Mouse (Mus musculus) induced T-regulatory cell, adult 2 months (primary cell): ENCODE results near the gene Ccdc153.

ENCODE experiments used
- DNase-seq: peaks from one replicate; pipeline ENCODE4 v3.0.0-alpha.2; 2012; ENCODE audit warnings: low read depth

The Ccdc153 gene

DNA sequence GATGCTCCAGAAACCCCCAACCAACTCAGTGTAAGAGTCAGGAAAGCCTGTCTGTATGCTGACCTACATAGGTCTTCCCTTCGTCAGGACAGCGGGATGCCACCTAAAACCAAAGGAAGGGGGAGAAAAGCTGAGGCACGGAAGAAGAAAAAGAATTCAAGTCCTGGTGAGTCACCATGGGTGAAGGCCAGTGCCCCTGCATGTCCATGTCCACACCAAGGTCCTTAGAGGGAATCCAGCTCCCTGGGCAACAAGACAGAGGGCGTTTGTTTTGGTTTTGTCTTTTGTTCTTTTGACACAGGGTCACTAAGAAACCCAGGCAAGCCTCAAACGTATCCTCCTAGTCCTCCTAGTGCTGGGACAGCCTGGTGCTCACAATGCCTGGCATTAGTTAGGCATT is 435 bp downstream of the Ccdc153 start:
- no peak for DNase-seq

DNA sequence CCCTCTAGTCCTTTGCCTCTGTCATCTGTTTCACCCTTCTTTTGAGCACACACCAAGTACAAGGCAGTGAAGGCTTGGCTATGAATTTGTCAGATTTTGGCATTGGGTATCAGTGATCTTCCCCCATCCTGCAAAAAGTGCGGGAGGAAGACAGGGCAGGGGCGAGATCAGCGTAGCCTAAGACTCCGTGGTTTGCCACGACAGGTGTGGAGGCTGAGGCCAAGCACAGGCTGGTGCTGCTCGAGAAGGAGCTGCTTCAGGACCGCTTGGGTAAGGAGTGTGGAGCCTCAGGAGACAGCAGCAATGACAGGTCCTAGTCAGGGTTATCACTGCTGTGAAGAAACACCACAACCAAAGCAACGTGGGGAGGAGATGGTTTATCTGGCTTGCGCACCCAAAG is 942 bp downstream of the Ccdc153 start:
- no peak for DNase-seq

DNA sequence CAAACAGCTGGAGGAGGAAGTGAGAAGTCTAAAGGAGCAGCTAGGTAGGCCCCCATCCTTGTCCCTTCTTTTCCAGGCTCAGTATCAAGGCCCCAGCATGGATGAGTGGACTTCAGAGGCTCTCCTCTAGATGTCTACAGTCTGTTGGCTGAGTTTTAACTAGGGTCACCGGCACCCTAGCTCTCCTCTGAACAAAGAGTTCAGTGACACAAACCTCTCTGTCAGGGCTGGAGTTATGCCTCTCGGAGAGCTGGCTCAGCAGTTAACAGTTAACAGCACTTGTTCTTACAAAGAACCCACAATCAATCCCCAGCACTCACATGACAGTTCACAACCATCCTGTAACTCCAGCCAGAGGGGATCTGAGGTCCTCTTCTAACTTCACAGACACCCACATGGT is 3.1 kb downstream of the Ccdc153 start:
- no peak for DNase-seq

DNA sequence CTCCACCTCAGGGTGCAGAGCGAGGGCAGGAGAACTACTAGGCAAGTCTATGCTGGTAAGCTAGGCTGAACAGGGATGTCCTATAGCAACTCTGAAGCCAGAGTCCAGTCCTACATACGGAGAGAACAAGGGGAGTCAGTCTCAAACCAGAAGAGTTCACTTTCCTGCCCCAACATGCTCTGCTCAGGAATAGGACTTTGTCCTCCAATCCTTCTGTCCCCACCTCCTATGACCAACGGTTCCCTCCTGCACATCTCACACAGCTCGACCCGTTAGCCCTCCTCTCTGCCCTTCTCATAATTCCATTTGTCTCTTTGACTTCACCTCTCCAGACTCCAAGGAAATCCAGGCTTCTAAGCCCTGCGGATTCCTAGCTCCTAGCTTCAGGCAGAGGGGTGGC is 7.4 kb downstream of the Ccdc153 start:
- DNase-seq: no peak

DNA sequence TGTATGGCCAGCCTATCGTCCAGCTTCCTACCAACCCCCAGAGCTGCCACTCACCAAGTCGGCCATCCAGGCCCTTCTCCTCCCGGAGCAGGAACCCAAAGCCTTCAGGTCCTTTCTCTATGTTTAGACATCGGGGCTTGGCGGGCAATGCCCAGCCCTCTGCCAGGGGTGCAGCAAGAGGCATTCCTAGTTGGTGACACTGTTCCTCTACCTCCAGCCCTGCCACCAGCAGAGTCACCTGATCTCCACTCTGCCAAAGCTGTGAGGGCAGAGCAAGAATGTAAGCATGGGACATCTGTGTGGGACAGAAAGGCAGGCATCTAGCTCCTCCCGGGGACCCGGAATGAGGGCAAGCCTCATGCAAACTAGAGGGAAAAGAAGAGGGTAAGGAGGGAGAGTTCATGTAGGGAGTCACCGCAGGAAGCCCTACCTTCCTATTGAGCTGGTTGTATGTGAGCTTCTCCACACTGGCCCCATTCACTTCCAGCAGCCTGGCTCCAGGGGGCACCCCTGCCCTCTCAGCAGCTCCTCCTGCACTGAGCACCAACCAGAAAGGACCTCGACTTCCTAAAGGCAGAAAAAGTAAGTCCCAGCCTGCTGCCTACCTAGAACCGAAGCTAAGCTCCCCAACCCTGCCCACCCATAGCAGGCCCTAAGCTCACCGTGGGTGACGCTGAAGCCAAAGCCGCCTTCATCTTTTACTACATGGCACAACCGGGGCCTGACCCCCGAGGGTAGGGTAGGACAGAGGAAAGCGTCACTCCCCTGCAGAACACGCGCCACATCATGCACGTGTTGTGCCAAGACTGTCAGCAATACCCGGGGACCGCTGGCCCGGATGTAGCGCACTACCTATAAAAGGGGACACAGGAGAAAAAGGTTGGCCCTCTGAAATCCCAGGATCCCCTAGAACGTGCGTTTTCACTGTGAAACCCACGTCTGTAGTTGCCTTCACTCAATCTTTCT is 9.0 kb downstream of the Ccdc153 start:
- DNase-seq: peak; percentile 45

DNA sequence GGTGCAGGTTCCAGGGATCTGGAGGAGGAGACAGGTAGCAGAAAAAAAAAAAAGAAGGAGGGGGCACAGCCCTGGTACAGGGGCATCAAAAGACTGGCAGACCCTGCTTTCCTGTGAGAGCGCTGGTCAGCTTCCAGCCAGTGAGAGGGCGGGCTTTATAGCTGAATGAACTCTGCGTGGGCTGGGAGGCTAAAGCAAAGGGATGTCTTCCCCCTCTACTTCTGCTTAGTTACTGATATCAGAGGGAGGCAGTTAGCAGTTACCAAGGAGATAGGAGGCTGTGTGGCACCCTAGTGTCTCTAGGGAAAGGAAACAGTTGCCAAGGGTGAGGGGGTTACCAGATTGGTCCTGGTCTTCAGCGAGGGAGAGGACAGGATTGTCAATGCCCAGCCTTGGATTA is 10.0 kb downstream of the Ccdc153 start:
- DNase-seq: no peak

DNA sequence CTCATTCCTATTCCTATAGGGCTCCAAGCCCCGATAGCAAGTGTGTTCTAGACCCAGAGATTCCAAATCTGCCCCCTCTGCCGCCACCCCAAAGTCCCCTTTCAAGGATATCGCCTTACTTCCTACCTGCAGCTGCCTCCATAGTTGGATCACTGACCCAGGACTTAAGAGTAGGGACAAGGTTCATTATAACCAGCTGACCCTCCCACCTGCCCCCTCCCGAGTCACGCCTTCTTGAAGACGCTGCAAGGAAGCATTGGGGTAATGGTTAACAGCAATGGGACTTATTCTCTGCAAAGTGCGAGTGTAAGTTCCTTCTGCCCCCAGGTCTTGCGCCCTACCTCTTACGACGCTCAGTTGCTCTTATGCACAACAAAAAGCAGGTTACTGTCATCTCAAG is 10.8 kb downstream of the Ccdc153 start, which contains the start of gene Pdzd3:
Gene Pdzd3, minus strand, starts transcription at position 158 of the 400 bp plus-strand sequence.
- no peak for DNase-seq

DNA sequence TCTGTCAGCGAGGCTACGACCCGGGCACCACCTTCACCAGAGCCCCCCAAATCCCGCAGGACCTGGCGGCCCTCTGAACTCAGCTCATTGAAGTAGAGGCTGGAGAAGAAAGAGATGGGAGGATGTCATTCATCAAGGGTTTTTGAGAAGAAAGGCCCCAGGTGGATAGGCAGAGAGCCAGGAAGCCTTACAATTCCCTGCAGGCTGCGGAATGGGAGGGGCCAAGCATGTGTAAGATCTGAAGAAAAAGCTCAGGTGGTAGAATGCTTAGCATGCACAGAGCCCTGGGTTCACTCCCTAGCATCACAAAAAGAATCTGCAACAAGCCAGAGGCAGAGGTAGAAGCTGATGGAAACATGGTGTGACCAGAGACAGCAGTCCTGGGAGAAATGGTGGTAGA is 13.0 kb downstream of the Ccdc153 start:
- no peak for DNase-seq

DNA sequence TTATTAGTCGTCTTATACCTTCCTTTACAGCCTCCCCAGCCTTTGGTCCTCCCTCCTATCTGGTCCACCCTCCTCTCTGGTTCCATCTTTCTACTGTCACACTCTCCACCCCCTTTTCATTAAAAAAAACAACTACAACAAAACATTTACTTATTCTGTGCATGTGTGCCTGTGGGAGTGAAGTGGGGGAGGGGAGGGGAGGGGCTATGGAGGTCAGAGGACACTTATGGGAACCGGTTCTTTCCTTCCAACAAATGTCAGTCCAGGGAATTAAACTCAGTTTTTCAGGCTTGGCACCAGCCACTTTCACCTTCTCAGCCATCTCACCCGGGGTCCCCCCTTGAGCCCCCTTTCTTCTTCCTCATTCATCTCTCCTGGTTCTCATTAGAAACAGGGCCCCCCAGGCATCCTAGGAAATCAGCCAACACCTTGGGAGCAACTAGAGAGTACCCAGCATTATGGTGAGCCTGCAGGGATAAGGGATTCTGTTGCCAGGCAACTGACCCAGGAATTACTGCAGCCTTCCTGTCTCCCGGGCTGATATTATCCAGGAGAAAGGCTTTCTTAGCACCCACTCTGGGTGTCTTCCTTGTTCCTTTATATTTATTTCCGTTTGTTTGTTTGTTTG is 14.1 kb downstream of the Ccdc153 start:
- no peak for DNase-seq

DNA sequence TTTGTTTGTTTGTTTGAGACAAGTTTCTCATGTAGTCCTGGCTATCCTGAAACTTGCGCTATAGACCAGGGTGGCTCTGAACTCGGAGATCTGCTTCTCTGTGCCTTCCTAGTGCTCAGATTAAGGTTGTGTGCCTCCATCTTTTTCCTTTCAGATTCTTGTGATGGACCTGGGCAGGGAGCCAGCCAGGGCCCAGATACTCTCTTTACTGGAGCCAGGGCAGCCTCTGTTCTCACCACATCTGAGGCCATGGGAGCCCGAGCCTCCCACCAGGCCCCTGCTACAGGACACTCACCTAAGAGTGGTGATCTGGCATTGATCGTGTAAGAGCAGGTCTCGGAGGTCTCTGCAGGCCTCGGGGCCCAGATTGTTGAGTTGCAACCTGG is 14.7 kb downstream of the Ccdc153 start:
- DNase-seq: no peak

DNA sequence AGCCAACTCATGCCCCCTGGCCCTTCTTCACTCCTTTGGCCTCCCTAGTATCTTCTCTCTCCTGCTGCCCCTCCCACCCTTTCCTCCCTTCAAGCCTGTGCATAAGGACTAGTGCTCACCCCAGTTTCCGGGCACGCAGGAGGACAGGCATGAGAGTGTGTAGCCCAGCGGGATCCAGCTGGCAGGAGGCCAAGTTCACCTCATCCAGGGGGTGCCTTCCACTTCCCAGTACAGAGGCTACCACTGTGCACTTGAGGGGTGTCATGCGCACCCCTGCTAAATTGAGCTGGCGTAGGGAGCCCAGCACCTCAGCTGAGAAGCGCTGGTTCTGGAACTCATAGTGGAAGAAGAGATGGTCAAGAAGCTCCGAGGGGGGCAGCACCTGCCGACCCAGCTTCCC is 15.7 kb downstream of the Ccdc153 start:
- DNase-seq: no peak

DNA sequence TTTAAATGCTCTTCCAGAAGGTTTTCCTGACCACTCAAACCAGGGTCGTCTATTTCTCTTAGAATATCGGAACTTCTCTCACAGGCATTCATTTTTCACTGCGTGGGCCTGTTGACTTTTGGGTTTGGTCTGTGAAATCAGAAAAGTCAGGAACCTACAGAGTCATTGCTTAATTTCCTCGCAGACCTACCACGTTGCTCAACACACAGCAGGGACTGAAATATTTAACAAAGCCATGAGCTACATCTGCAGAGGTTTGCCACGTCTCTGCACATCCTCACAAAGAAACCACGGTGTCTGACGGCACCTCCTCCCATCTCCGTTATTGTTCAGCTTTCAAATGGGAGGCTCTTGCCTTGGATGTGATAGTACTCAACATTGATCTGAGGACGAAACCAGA is 18.5 kb downstream of the Ccdc153 start:
- DNase-seq: no peak

DNA sequence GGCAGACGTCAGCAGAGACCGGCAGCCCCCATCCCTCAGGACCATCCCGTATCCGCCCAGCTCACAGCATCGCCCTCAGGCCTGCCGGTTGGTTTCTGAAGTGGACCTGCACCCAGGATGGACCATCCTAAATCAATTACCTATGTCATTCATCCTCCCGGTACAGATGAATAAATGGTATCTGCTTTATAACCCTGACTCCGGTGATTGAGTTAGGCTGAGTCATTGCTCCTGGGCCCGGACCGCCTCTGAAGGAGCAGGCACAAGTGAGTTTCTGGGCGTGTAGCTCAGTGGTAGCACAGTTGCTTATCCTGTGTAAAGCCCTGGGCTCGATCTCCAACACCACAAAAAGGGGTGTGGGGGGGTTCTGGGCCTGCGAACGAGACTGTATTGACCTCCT is 20.9 kb downstream of the Ccdc153 start:
- no peak for DNase-seq

DNA sequence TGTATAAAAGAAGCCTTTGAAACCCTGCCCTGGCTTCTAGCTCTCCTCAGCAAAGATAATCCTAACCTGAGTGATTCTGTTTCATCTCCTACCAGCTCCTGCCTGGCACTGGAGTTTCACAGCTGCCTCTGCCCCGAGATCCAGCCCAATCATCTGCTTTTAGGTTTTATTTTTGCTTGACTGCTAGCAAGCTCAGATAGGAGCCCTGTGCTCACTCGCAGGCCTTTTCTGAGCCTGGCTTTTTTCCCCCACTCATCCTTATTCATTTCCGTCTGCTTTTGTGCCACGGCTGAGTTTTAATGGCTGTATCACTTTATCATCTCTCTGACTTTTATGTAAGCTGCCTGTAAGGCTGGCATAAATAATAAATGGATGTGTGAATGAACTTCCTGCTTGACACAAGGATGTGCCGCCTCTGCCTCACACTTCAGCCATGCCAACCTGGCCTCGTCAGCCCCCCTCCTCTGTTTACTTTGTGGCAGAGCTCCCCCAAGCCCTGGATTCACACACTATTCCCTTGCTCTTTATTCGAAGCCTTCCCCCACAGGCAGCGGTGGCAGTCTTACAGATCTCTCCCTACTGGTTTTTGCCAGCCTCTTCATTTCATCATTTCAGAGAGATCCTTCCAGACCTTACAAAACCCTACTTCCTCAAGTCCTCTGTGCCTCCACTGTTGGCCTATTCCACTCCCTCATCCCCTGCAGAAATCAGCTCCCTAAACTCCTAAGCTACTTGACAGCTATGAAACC is 26.2 kb downstream of the Ccdc153 start:
- DNase-seq: peak; percentile 22

DNA sequence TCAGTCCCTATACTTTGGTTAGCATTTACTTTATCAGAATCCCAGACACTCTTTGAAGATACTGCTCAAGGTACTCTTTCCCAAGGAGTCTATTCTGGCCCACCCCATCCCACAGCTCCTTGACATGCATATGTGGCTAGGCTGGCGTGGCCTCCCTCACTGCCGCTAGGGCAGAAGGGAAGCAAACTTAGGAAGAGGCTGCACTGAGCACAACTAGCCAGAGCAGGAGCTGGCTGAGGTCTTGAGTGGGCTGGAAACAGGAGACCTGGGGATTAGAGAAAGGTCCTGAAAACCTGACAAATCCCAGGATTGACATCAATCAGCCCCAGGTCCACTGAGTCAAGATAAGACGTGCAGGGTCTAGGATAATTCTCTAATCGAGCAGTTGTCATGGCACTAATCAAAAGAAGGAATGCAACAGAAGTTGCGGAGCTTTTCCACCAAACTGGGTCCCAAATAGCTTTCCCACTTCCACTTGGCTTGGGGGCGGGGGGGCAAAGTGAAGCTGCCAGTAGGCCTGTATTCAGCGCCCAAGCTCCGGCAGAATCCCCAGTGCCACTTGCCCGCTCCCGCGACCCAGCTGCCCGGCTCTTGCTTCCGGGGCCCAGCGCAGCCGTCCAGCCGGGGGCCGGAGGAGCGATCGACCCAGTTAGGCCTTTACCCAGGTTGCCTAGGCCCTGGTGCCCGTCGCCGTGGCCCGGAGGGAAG is 27.0 kb downstream of the Ccdc153 start:
- no peak for DNase-seq

DNA sequence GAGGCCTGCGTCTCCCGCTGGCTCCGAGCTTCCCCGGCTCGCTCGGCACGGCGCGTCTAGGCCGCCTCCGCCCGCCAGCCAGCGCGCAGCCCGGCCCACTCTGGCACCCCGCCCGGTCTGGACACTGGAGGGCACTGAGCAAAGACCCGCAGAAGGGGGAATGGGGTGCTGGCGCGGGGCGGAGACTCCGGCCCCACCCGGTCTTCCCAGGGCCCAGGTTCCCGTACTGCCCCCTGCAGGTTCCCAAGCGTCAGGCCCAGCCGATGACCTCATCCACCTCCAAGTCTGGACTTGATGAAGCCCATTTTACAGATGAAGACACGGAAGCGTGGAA is 27.5 kb downstream of the Ccdc153 start:
- DNase-seq: peak; percentile 94

DNA sequence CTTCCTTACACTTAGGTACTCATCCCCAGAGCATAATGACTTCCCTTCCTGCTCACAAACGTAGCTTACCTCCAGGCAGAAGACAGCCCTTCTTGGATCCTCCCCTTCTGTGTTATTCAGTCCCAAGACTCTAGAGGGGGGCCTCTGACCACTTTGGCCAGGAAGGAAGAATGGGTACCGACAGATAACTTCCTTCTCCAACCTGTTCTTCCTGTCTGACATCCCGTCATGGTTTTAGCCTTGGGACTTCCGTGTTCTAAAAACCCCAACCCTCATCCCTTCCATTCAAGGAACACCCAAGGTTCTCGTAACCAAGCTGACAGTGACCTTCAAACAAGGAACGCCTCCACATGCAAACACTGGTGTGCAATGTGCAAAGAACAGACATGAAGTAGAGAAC is 28.0 kb downstream of the Ccdc153 start, which contains the start of gene Nlrx1:
Gene Nlrx1, minus strand, starts transcription at position 168 of the 400 bp plus-strand sequence.
- no peak for DNase-seq

DNA sequence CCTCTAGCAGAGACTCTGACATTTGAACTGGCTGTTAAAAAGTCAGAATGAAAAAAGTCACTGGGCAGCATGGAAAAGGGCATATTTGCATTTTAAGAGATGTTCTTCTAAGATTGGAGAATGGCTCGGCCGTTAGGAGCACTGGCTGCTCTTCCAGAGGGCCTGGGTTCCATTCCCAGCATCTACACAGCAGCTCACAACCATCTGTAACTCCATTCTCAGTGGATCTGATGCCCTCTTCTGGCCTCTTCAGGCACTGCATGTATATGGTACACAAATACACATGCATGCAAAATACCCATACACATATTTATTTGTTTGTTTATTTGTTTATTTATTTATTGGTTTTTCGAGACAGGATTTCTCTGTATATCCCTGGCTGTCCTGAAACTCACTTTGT is 28.6 kb downstream of the Ccdc153 start:
- peak; percentile 84 for DNase-seq

DNA sequence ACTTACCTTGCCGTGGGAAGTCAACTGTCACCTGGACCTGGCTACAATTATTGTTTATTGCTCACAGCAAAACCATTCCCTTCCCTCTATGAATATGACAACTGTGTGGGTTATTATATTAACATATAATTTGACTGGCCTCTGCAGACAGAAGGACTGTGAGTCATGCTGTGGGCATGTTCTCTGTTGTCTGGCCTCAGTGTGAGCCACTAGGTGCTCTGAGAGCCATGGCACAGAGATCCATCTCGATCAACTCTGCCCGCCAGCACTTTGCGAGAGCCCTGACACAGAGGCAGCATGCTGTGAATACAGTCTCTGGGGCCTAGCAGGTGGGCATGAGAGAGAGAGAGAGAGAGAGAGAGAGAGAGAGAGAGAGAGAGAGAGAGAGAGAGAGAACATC is 29.5 kb downstream of the Ccdc153 start:
- no peak for DNase-seq

DNA sequence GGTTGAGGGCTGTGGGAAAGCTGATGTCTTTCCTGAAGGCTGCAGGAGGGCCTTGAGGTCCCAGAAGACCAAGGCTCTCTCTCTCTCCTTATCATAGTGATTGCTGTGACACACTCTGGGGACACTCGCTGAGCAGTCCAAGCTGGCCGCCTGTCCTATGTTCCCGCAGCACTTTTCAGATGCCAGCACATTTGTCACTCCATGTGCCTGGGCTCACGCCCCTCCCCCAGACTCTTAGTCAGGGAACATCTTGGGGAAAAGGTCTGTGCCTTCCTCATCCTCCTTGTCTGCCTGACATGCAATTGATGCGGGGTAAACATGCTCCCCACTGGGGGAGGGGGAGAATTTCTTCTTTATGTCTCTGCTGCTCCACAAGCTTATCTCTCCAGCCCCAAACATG is 42.7 kb downstream of the Ccdc153 start:
- DNase-seq: no peak

DNA sequence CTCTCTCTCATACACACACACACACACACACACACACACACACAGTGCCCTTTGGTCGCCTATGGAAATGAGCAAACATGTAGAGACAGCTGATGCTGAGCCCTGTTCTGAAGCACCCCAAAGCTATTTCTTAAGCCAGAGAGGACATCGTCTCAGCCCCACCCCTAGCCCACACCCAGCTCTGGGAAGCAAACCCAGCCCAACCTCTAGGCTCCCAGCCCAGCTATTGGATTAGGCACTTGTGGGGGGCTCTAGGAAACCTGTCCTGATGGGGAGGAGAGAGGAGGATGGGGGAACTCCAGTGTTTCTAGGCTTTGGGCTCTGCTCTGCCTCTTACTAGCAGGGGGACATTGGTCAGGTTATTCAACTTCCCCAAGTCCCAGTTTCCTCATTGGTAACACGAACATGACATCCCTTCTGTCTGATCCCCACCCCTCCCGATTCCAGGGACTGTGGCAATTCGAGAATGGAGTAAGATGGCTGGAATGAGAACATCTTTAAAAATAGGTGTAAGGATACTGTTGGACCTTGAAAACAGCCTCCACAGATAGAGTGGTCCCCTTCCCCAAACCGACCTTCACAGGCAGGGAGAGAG is 45.9 kb downstream of the Ccdc153 start:
- DNase-seq: peak; percentile 20

DNA sequence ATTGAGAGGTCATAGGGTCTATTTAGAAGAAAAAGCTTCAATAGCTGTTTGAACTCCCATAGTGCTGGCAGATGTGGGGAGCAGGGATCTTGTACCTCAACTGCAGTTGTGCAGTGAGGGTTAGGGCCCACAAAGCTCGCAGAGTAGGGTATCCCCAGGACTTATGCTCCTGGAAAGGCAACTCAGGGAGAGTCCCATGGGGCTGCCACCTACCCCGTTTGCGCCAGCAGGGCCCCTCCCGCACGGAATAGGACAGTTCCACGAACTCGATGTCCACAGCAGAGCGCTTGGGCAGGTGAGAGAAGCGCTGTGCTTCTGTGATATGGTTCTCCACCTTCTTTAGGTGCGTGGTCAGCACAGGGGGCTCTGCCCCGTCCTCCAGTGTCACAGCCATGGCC is 46.5 kb downstream of the Ccdc153 start:
- peak; percentile 28 for DNase-seq
